Mouse (Mus musculus) liver, embryonic 14.5 days (tissue): Measurements from ENCODE around the gene Dse.

ENCODE experiments used
- CTCF ChIP-seq: IDR thresholded peaks from 2 replicates; pipeline ENCODE4 v1.5.1; 2016; ENCODE audit warnings: antibody characterized with exemption, low read depth, control low read depth
- EP300 ChIP-seq: IDR thresholded peaks from 2 replicates; pipeline ENCODE4 v1.6.1; 2016; ENCODE audit warnings: antibody characterized with exemption, low read depth

DNA sequence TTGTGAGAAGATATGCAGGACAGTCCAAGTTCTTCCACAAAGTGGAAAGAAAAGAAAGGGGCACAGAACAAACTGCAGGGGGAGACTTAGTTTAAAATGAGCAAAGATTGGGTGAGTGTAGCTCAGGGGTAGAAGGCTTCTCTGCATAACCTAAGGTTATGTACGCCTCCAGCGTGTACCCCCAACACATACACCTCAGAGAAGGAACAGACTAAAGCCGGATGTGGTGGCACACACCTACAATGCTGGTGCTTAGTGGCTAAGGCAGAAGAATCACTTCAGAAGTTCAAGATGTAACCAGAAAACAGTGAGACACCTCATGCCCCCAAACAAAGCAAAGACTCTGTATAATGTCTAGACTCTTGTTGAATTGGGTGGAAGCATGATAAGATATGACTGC lies 36.3 kb downstream of the Dse start:
- TF ChIP-seq CTCF (no peak), EP300 (no peak)
